Mouse (Mus musculus): Measurements from ENCODE around the gene Olfr792. TPM values are rescaled to one million over a fixed set of nuclear protein-coding genes. Genes with fewer than 3 reads are reported as not detected.

Olfr792 gene
- not detected in 2 replicates for polyA plus RNA-seq (2015; fragmentation: Nextera tagmentation; extraction: Ambion mirVana)

GRCm38 (mm10) chr10:129538862-129539261 lies at the start of gene Olfr792:
TSS of gene Olfr792 (plus strand) at chr10:129539162.
- Histone ChIP-seq H3K36me3 (replicated peaks) (no peaks in the 10 kb centered on the region), H3K9me3 (replicated peaks) (no peaks in the 10 kb centered on the region), H3K4me1 (replicated peaks) (no peaks in the 10 kb centered on the region), H3K4me2 (no peak within 1 kb of the TSS), H3K9ac (no peak within 1 kb of the TSS), H3K27ac (replicated peaks) (no peak within 1 kb of the TSS), H3K27me3 (no peaks in the 10 kb centered on the region), H3K4me3 (replicated peaks) (no peak within 1 kb of the TSS)
- no peak for ATAC-seq (ENCODE audit: insufficient read depth)
- 33% methylated on average over 1 of the region's 1 CpGs for WGBS (ENCODE audit: insufficient replicate concordance)

GRCm38 (mm10) chr10:129490101-129490500 lies 48.9 kb upstream of the Olfr792 start:
- ATAC-seq (ENCODE audit: insufficient read depth) = no peak
- 55% methylated on average over 2 of the region's 2 CpGs for WGBS (ENCODE audit: insufficient replicate concordance)
- Histone ChIP-seq H3K27me3 (no peaks in the 10 kb centered on the region), H3K4me3 (replicated peaks) (no peak overlapping the region), H3K4me1 (replicated peaks) (no peaks in the 10 kb centered on the region), H3K27ac (replicated peaks) (no peak overlapping the region), H3K36me3 (replicated peaks) (no peaks in the 10 kb centered on the region), H3K9me3 (replicated peaks) (no peaks in the 10 kb centered on the region), H3K9ac (no peak overlapping the region), H3K4me2 (no peak overlapping the region)

- Histone ChIP-seq H3K36me3 (replicated peaks) (no peaks in the 10 kb centered on the region), H3K9me3 (replicated peaks) (no peaks in the 10 kb centered on the region)
- no peak for ATAC-seq (ENCODE audit: insufficient read depth)
These were observed 40.8 kb upstream of the Olfr792 start, which contains the start of gene Olfr790 for GRCm38 (mm10) chr10:129498192-129498591. TSS of gene Olfr790 (plus strand) at chr10:129498492.

GRCm38 (mm10) chr10:129521492-129521891 lies 17.5 kb upstream of the Olfr792 start, which contains the start of gene Olfr791:
TSS of gene Olfr791 (plus strand) at chr10:129521792.
- Histone ChIP-seq H3K36me3 (replicated peaks) (no peaks in the 10 kb centered on the region), H3K9me3 (replicated peaks) (no peaks in the 10 kb centered on the region), H3K4me3 (replicated peaks) (no peak within 1 kb of the TSS), H3K9ac (no peak within 1 kb of the TSS), H3K4me1 (replicated peaks) (no peaks in the 10 kb centered on the region), H3K27me3 (no peaks in the 10 kb centered on the region), H3K27ac (replicated peaks) (no peak within 1 kb of the TSS), H3K4me2 (no peak within 1 kb of the TSS)
- ATAC-seq (ENCODE audit: insufficient read depth) = no peak
- 35% methylated on average over 3 of the region's 3 CpGs for WGBS (ENCODE audit: insufficient replicate concordance)

More at GRCm38 (mm10) chr10:129498192-129498591, 40.8 kb upstream of the Olfr792 start, which contains the start of gene Olfr790:
- no peak within 1 kb of the TSS for H3K9ac ChIP-seq
- H3K4me1 ChIP-seq (replicated peaks) = no peaks in the 10 kb centered on the region
- H3K4me2 ChIP-seq = no peak within 1 kb of the TSS
- no peak within 1 kb of the TSS for H3K27ac ChIP-seq (replicated peaks)
- no peaks in the 10 kb centered on the region for H3K27me3 ChIP-seq
- H3K4me3 ChIP-seq (replicated peaks) = no peak within 1 kb of the TSS

- Histone ChIP-seq H3K9me3 (replicated peaks) (no peaks in the 10 kb centered on the region), H3K27ac (replicated peaks) (no peak overlapping the region), H3K4me1 (replicated peaks) (no peaks in the 10 kb centered on the region), H3K4me3 (replicated peaks) (no peak overlapping the region), H3K9ac (no peak overlapping the region), H3K36me3 (replicated peaks) (no peaks in the 10 kb centered on the region), H3K27me3 (no peaks in the 10 kb centered on the region), H3K4me2 (no peak overlapping the region)
- ATAC-seq (ENCODE audit: insufficient read depth) = no peak
- WGBS (ENCODE audit: insufficient replicate concordance) = 36% methylated on average over 1 of the region's 1 CpGs
These were observed 10.4 kb downstream of the Olfr792 start for GRCm38 (mm10) chr10:129549354-129549753.

GRCm38 (mm10) chr10:129567355-129567754 lies 28.4 kb downstream of the Olfr792 start, which contains the start of gene Olfr794:
TSS of gene Olfr794 (plus strand) at chr10:129567655.
- no peaks in the 10 kb centered on the region for H3K36me3 ChIP-seq (replicated peaks)
- H3K4me2 ChIP-seq = no peak within 1 kb of the TSS
- no peak for ATAC-seq (ENCODE audit: insufficient read depth)
- H3K4me3 ChIP-seq (replicated peaks) = no peak within 1 kb of the TSS
- no peak within 1 kb of the TSS for H3K9ac ChIP-seq
- WGBS (ENCODE audit: insufficient replicate concordance) = 46% methylated on average over 2 of the region's 2 CpGs
- H3K9me3 ChIP-seq (replicated peaks) = no peaks in the 10 kb centered on the region
- H3K27me3 ChIP-seq = no peaks in the 10 kb centered on the region
- no peak within 1 kb of the TSS for H3K27ac ChIP-seq (replicated peaks)
- no peaks in the 10 kb centered on the region for H3K4me1 ChIP-seq (replicated peaks)

GRCm38 (mm10) chr10:129577066-129577465 lies 38.1 kb downstream of the Olfr792 start:
- WGBS (ENCODE audit: insufficient replicate concordance) = 43% methylated on average over 1 of the region's 1 CpGs
- Histone ChIP-seq H3K4me1 (replicated peaks) (no peaks in the 10 kb centered on the region), H3K4me2 (no peak overlapping the region), H3K9ac (no peak overlapping the region), H3K36me3 (replicated peaks) (no peaks in the 10 kb centered on the region), H3K9me3 (replicated peaks) (no peaks in the 10 kb centered on the region), H3K27me3 (no peaks in the 10 kb centered on the region), H3K27ac (replicated peaks) (no peak overlapping the region), H3K4me3 (replicated peaks) (no peak overlapping the region)
- no peak for ATAC-seq (ENCODE audit: insufficient read depth)

Small RNAs within 50 kb of the gene (microRNA-seq; reads per million reads assigned to microRNA genes)
- gene Gm23252 = not detected

Other genes with a start within 250 kb of the Olfr792 start
- not detected in 2 replicates for gene Olfr780, start 221.0 kb upstream of the Olfr792 start, polyA plus RNA-seq (2015; fragmentation: Nextera tagmentation; extraction: Ambion mirVana)
- gene Olfr781, start 210.3 kb upstream of the Olfr792 start, polyA plus RNA-seq (2015; fragmentation: Nextera tagmentation; extraction: Ambion mirVana) = not detected in 2 replicates
- not detected in 2 replicates for gene Olfr782, start 190.3 kb upstream of the Olfr792 start, polyA plus RNA-seq (2015; fragmentation: Nextera tagmentation; extraction: Ambion mirVana)
- not detected in 2 replicates for gene Olfr784, start 155.1 kb upstream of the Olfr792 start, polyA plus RNA-seq (2015; fragmentation: Nextera tagmentation; extraction: Ambion mirVana)
- not detected in 2 replicates for gene Olfr785, start 133.7 kb upstream of the Olfr792 start, polyA plus RNA-seq (2015; fragmentation: Nextera tagmentation; extraction: Ambion mirVana)
- gene Olfr786, start 111.9 kb upstream of the Olfr792 start, polyA plus RNA-seq (2015; fragmentation: Nextera tagmentation; extraction: Ambion mirVana) = not detected in 2 replicates
- gene Olfr787, start 77.3 kb upstream of the Olfr792 start, polyA plus RNA-seq (2015; fragmentation: Nextera tagmentation; extraction: Ambion mirVana) = not detected in 2 replicates
- not detected in 2 replicates for gene Olfr788, start 68.2 kb upstream of the Olfr792 start, polyA plus RNA-seq (2015; fragmentation: Nextera tagmentation; extraction: Ambion mirVana)
- gene Olfr789, start 54.4 kb upstream of the Olfr792 start, polyA plus RNA-seq (2015; fragmentation: Nextera tagmentation; extraction: Ambion mirVana) = not detected in 2 replicates
- gene Olfr790, start 40.7 kb upstream of the Olfr792 start, polyA plus RNA-seq (2015; fragmentation: Nextera tagmentation; extraction: Ambion mirVana) = not detected in 2 replicates
- not detected in 2 replicates for gene Olfr791, start 17.4 kb upstream of the Olfr792 start, polyA plus RNA-seq (2015; fragmentation: Nextera tagmentation; extraction: Ambion mirVana)
- not detected in 2 replicates for gene Olfr794, start 28.5 kb downstream of the Olfr792 start, polyA plus RNA-seq (2015; fragmentation: Nextera tagmentation; extraction: Ambion mirVana)
- gene Olfr796, start 73.4 kb downstream of the Olfr792 start, polyA plus RNA-seq (2015; fragmentation: Nextera tagmentation; extraction: Ambion mirVana) = not detected in 2 replicates
- not detected in 2 replicates for gene Olfr798, start 88.8 kb downstream of the Olfr792 start, polyA plus RNA-seq (2015; fragmentation: Nextera tagmentation; extraction: Ambion mirVana)
- not detected in 2 replicates for gene Olfr799, start 98.3 kb downstream of the Olfr792 start, polyA plus RNA-seq (2015; fragmentation: Nextera tagmentation; extraction: Ambion mirVana)
- gene Olfr800, start 118.5 kb downstream of the Olfr792 start, polyA plus RNA-seq (2015; fragmentation: Nextera tagmentation; extraction: Ambion mirVana) = not detected in 2 replicates
- gene Olfr801, start 134.7 kb downstream of the Olfr792 start, polyA plus RNA-seq (2015; fragmentation: Nextera tagmentation; extraction: Ambion mirVana) = not detected in 2 replicates
- gene Olfr802, start 149.0 kb downstream of the Olfr792 start, polyA plus RNA-seq (2015; fragmentation: Nextera tagmentation; extraction: Ambion mirVana) = not detected in 2 replicates
- not detected in 2 replicates for gene Olfr803, start 155.1 kb downstream of the Olfr792 start, polyA plus RNA-seq (2015; fragmentation: Nextera tagmentation; extraction: Ambion mirVana)
- not detected in 2 replicates for gene Olfr804, start 164.0 kb downstream of the Olfr792 start, polyA plus RNA-seq (2015; fragmentation: Nextera tagmentation; extraction: Ambion mirVana)
- not detected in 2 replicates for gene Olfr805, start 190.2 kb downstream of the Olfr792 start, polyA plus RNA-seq (2015; fragmentation: Nextera tagmentation; extraction: Ambion mirVana)
- not detected in 2 replicates for gene Olfr806, start 202.8 kb downstream of the Olfr792 start, polyA plus RNA-seq (2015; fragmentation: Nextera tagmentation; extraction: Ambion mirVana)
- not detected in 2 replicates for gene Olfr807, start 218.6 kb downstream of the Olfr792 start, polyA plus RNA-seq (2015; fragmentation: Nextera tagmentation; extraction: Ambion mirVana)
- gene Olfr808, start 226.3 kb downstream of the Olfr792 start, polyA plus RNA-seq (2015; fragmentation: Nextera tagmentation; extraction: Ambion mirVana) = not detected in 2 replicates
- gene Olfr809, start 235.5 kb downstream of the Olfr792 start, polyA plus RNA-seq (2015; fragmentation: Nextera tagmentation; extraction: Ambion mirVana) = not detected in 2 replicates

All from liver, embryonic 15.5 days (tissue).